Mouse (Mus musculus) layer of hippocampus, adult 9-11 months (tissue): ENCODE results near the gene Ccdc141.

ENCODE experiments used
- DNase-seq: peaks from one replicate; pipeline ENCODE4 v3.0.0; 2022

Ccdc141 gene

GRCm38 (mm10) chr2:77114335-77114734 is 56.1 kb downstream of the Ccdc141 start:
- no peak for DNase-seq

GRCm38 (mm10) chr2:77113867-77114266 is 56.6 kb downstream of the Ccdc141 start:
- DNase-seq: no peak

GRCm38 (mm10) chr2:77113026-77113425 is 57.4 kb downstream of the Ccdc141 start:
- DNase-seq: no peak

GRCm38 (mm10) chr2:77111095-77111494 is 59.3 kb downstream of the Ccdc141 start:
- DNase-seq: no peak

- no peak for DNase-seq
Observed at GRCm38 (mm10) chr2:77110365-77110764, 60.1 kb downstream of the Ccdc141 start.

- peak; percentile 54 for DNase-seq
Observed at GRCm38 (mm10) chr2:77109506-77110123, 60.8 kb downstream of the Ccdc141 start.

- no peak for DNase-seq
Observed at GRCm38 (mm10) chr2:77108562-77108961, 61.9 kb downstream of the Ccdc141 start.

- no peak for DNase-seq
Observed at GRCm38 (mm10) chr2:77106150-77106549, 64.3 kb downstream of the Ccdc141 start.

- no peak for DNase-seq
Observed at GRCm38 (mm10) chr2:77105006-77105715, 65.3 kb downstream of the Ccdc141 start.

GRCm38 (mm10) chr2:77102516-77102915 is 67.9 kb downstream of the Ccdc141 start:
- DNase-seq: no peak

GRCm38 (mm10) chr2:77099814-77100213 is 70.6 kb downstream of the Ccdc141 start:
- no peak for DNase-seq

- DNase-seq: no peak
Observed at GRCm38 (mm10) chr2:77098769-77099168, 71.7 kb downstream of the Ccdc141 start.

GRCm38 (mm10) chr2:77091749-77092148 is 78.7 kb downstream of the Ccdc141 start:
- no peak for DNase-seq

GRCm38 (mm10) chr2:77085313-77085712 is 85.1 kb downstream of the Ccdc141 start:
- no peak for DNase-seq

- no peak for DNase-seq
Observed at GRCm38 (mm10) chr2:77084629-77085028, 85.8 kb downstream of the Ccdc141 start.

GRCm38 (mm10) chr2:77081156-77081555 is 89.3 kb downstream of the Ccdc141 start:
- DNase-seq: no peak

- no peak for DNase-seq
Observed at GRCm38 (mm10) chr2:77080657-77081056, 89.8 kb downstream of the Ccdc141 start.

GRCm38 (mm10) chr2:77078746-77079145 is 91.7 kb downstream of the Ccdc141 start:
- no peak for DNase-seq

GRCm38 (mm10) chr2:77074373-77074772 is 96.1 kb downstream of the Ccdc141 start:
- DNase-seq: no peak

- DNase-seq: peak; percentile 10
Observed at GRCm38 (mm10) chr2:77073930-77074329, 96.5 kb downstream of the Ccdc141 start.

GRCm38 (mm10) chr2:77065294-77065693 is 105.1 kb downstream of the Ccdc141 start:
- DNase-seq: peak; percentile 77

- DNase-seq: peak; percentile 23
Observed at GRCm38 (mm10) chr2:77061871-77062270, 108.6 kb downstream of the Ccdc141 start.

- DNase-seq: no peak
Observed at GRCm38 (mm10) chr2:77059596-77059995, 110.8 kb downstream of the Ccdc141 start.

- DNase-seq: peak; percentile 8
Observed at GRCm38 (mm10) chr2:77056367-77056766, 114.1 kb downstream of the Ccdc141 start.

GRCm38 (mm10) chr2:77042912-77043311 is 127.5 kb downstream of the Ccdc141 start:
- DNase-seq: no peak
